Mouse (Mus musculus) liver, embryonic 14.5 days (tissue): ENCODE measurements at regions not wholly inside any gene's neighbourhood (a gene's known extent, or its start where the extent isn't known, plus 50 kb on each side); places are given as distances from the start of the nearest gene placed in this dataset.

Experiments used
- CTCF ChIP-seq: IDR thresholded peaks from 2 replicates; pipeline ENCODE4 v1.5.1; 2016; ENCODE audit warnings: antibody characterized with exemption, low read depth, control low read depth
- EP300 ChIP-seq: IDR thresholded peaks from 2 replicates; pipeline ENCODE4 v1.6.1; 2016; ENCODE audit warnings: antibody characterized with exemption, low read depth

GRCm38 (mm10) chr2:77333394-77334079, 53.1 kb upstream of the Sestd1 start:
- no peak for TF ChIP-seq CTCF
- no peak for TF ChIP-seq EP300
